Mouse (Mus musculus) inflammation-experienced regulatory T-cells, adult 6 months (primary cell): Measurements from ENCODE around the gene Hoxa7. TPM values are rescaled to one million over a fixed set of nuclear protein-coding genes. Genes with fewer than 3 reads are reported as not detected.

Experiments
- ATAC-seq: one replicate; pipeline ENCODE4 v1.8.0; 2017
- polyA plus RNA-seq, 3 experiments: library from polyadenylated mRNA; unstranded; fragments of 100-300 nt; shearing (Covaris generic); gene quantifications; one replicate each; pipeline ENCODE4 v1.2.1; 2017

Gene Hoxa7
- polyA plus RNA-seq, 3 experiments from 2014 or later = not detected

GRCm38 (mm10) chr6:52174968-52175751 is 46.5 kb downstream of the Hoxa7 start:
- ATAC-seq = no peak

GRCm38 (mm10) chr6:52173648-52174047 is 48.0 kb downstream of the Hoxa7 start:
- ATAC-seq = no peak

- ATAC-seq = no peak
These were observed 49.2 kb downstream of the Hoxa7 start for GRCm38 (mm10) chr6:52172501-52172900.

GRCm38 (mm10) chr6:52171938-52172337 is 49.7 kb downstream of the Hoxa7 start:
- no peak for ATAC-seq

GRCm38 (mm10) chr6:52171331-52171730 is 50.3 kb downstream of the Hoxa7 start:
- ATAC-seq = no peak

GRCm38 (mm10) chr6:52170898-52171223 is 50.8 kb downstream of the Hoxa7 start:
- ATAC-seq = no peak

GRCm38 (mm10) chr6:52170166-52170897 is 51.3 kb downstream of the Hoxa7 start:
- ATAC-seq = no peak

GRCm38 (mm10) chr6:52169499-52170165 is 52.0 kb downstream of the Hoxa7 start:
- ATAC-seq = no peak

- ATAC-seq = no peak
These were observed 53.2 kb downstream of the Hoxa7 start for GRCm38 (mm10) chr6:52168191-52169055.

GRCm38 (mm10) chr6:52167736-52168161 is 53.9 kb downstream of the Hoxa7 start:
- no peak for ATAC-seq

GRCm38 (mm10) chr6:52167176-52167575 is 54.5 kb downstream of the Hoxa7 start:
- no peak for ATAC-seq

GRCm38 (mm10) chr6:52166431-52167077 is 55.1 kb downstream of the Hoxa7 start:
- ATAC-seq = no peak

- ATAC-seq = no peak
These were observed 55.9 kb downstream of the Hoxa7 start for GRCm38 (mm10) chr6:52165441-52166370.

GRCm38 (mm10) chr6:52164626-52165440 is 56.8 kb downstream of the Hoxa7 start, which contains the start of gene Hoxa2:
Hoxa2 (minus strand) TSS chr6:52164831.
- no peak for ATAC-seq

Other genes starting within 250 kb of the Hoxa7 start
- 10 to 100 TPM; 15.9 to 33.0 (median 17.8) TPM for gene Skap2, start 209.3 kb downstream of the Hoxa7 start, polyA plus RNA-seq
- not detected for gene Hoxa1, start 63.5 kb downstream of the Hoxa7 start, polyA plus RNA-seq
- gene Hoxa2, start 57.0 kb downstream of the Hoxa7 start, polyA plus RNA-seq = not detected
- not detected for gene 5730596B20Rik, start 44.4 kb downstream of the Hoxa7 start, polyA plus RNA-seq
- gene Hoxa4, start 30.1 kb downstream of the Hoxa7 start, polyA plus RNA-seq = not detected
- not detected for gene Hoxa5, start 17.3 kb downstream of the Hoxa7 start, polyA plus RNA-seq
- not detected for gene Hoxa6, start 13.1 kb downstream of the Hoxa7 start, polyA plus RNA-seq
- not detected for gene Hoxa3, start 8.5 kb downstream of the Hoxa7 start, polyA plus RNA-seq
- gene Gm28308, start 8.5 kb downstream of the Hoxa7 start, polyA plus RNA-seq = not detected
- gene Hoxa9, start 9.2 kb upstream of the Hoxa7 start, polyA plus RNA-seq = under 1 TPM in 2 of 3 experiments, not detected in 1; 0.13 to 0.32 TPM
- gene Hoxa10, start 19.0 kb upstream of the Hoxa7 start, polyA plus RNA-seq = not detected
- not detected for gene Hoxa11, start 24.0 kb upstream of the Hoxa7 start, polyA plus RNA-seq
- gene Hoxa13, start 39.0 kb upstream of the Hoxa7 start, polyA plus RNA-seq = not detected
- not detected for gene Evx1, start 91.6 kb upstream of the Hoxa7 start, polyA plus RNA-seq